Mouse (Mus musculus): ENCODE measurements around the gene Ywhag. TPM values are rescaled to one million over a fixed set of nuclear protein-coding genes. Genes with fewer than 3 reads are reported as not detected.

Gene Ywhag
- polyA plus RNA-seq, 1 experiment from 2014 or later: 1,054 TPM

DNA sequence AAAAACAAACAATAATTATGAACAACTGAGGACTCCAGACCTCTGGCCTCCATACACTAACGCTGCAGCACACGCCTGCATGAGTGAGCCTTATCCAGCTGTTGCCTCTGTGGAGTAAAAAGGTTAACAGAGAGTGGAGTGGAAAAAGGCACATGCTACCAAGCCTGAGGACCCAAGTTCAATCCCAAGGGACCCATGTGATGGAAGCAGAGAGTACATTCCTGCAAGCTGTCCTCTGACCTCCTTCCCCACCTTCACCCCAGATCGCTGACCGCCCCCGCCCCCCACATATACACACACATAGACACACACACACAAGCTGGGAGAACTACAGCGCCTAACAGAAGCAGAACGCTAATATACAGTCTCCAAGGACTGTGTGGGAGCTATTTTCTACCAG is 10.5 kb downstream of the Ywhag start:
- peaks cover 22% of the 10 kb centered on the region for H3K4me1 ChIP-seq (ENCODE audit: control insufficient read depth, insufficient read depth, low read length)
- H3K36me3 ChIP-seq (ENCODE audit: control insufficient read depth, insufficient read depth, low read length): peaks cover 17% of the 10 kb centered on the region
- H3K4me3 ChIP-seq (ENCODE audit: low read depth, low read length): no peak overlapping the region
- no peak overlapping the region for H3K9ac ChIP-seq (ENCODE audit: low read depth, low read length)
- ATAC-seq: no peak
- WGBS: 90% methylated on average over 7 of the region's 7 CpGs
- H3K27me3 ChIP-seq (ENCODE audit: control insufficient read depth, insufficient read depth, low read depth, low read length): no peaks in the 10 kb centered on the region
- H3K4me2 ChIP-seq (ENCODE audit: low read length): no peak overlapping the region
- no peaks in the 10 kb centered on the region for H3K9me3 ChIP-seq (replicated peaks; ENCODE audit: control insufficient read depth, low read length, poor library complexity, severe bottlenecking)
- no peak overlapping the region for H3K27ac ChIP-seq (ENCODE audit: low read length)

DNA sequence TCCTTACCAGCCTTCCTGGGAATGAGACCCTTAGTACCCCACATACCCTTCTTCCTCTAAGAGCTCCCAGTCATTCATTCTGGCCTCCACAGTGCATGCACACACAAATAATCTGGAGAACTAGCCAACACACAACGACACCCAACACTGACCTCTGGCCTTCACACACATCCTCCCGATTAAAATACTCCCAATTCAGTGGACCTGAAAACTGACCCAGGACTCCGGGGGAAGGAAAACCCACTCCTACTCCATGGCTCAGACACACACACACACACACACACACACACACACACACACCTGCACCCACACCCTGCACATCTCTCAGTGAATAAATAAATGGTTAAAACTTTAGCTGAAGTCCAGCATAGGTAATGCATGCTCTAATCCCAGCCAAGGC is 14.5 kb downstream of the Ywhag start:
- H3K27me3 ChIP-seq (ENCODE audit: control insufficient read depth, insufficient read depth, low read depth, low read length): no peaks in the 10 kb centered on the region
- H3K9ac ChIP-seq (ENCODE audit: low read depth, low read length): no peak overlapping the region
- no peaks in the 10 kb centered on the region for H3K9me3 ChIP-seq (replicated peaks; ENCODE audit: control insufficient read depth, low read length, poor library complexity, severe bottlenecking)
- no peak overlapping the region for H3K4me3 ChIP-seq (ENCODE audit: low read depth, low read length)
- H3K4me2 ChIP-seq (ENCODE audit: low read length): no peak overlapping the region
- peaks cover 19% of the 10 kb centered on the region for H3K36me3 ChIP-seq (ENCODE audit: control insufficient read depth, insufficient read depth, low read length)
- peaks cover 6% of the 10 kb centered on the region for H3K4me1 ChIP-seq (ENCODE audit: control insufficient read depth, insufficient read depth, low read length)
- ATAC-seq: no peak
- H3K27ac ChIP-seq (ENCODE audit: low read length): no peak overlapping the region
- WGBS: 83% methylated on average over 3 of the region's 3 CpGs

- Histone ChIP-seq H3K36me3 (ENCODE audit: control insufficient read depth, insufficient read depth, low read length) (peaks cover 19% of the 10 kb centered on the region), H3K4me2 (ENCODE audit: low read length) (no peak overlapping the region), H3K27me3 (ENCODE audit: control insufficient read depth, insufficient read depth, low read depth, low read length) (no peaks in the 10 kb centered on the region), H3K27ac (ENCODE audit: low read length) (no peak overlapping the region), H3K4me1 (ENCODE audit: control insufficient read depth, insufficient read depth, low read length) (peaks cover 3% of the 10 kb centered on the region; the same call in 1 of the 2 replicates), H3K4me3 (ENCODE audit: low read depth, low read length) (no peak overlapping the region), H3K9me3 (replicated peaks; ENCODE audit: control insufficient read depth, low read length, poor library complexity, severe bottlenecking) (no peaks in the 10 kb centered on the region), H3K9ac (ENCODE audit: low read depth, low read length) (no peak overlapping the region)
- no peak for ATAC-seq
- WGBS: 97% methylated on average over 5 of the region's 5 CpGs
Measured at GRCm38 (mm10) chr5:135918593-135918992, 15.8 kb downstream of the Ywhag start.

DNA sequence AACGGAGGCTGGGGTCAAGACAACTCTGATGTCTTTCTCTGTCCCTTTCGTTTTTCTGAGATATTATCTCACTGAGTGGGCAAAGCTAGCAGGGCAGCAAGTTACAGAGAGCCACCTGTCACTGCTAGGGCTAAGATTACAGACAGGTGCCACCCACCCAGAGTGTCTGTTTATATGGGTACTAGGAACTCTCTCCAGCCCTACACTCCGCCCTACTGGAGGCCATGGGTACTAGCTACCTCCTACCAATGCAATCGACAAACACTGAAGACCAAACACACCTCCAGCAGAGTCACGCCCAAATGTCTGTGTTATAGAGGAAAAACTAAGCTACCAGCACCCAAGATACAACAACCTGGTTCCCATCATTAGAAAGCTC is 16.4 kb downstream of the Ywhag start:
- 94% methylated on average over 5 of the region's 5 CpGs for WGBS
- H3K9me3 ChIP-seq (replicated peaks; ENCODE audit: control insufficient read depth, low read length, poor library complexity, severe bottlenecking): no peaks in the 10 kb centered on the region
- H3K4me3 ChIP-seq (ENCODE audit: low read depth, low read length): no peak overlapping the region
- H3K27me3 ChIP-seq (ENCODE audit: control insufficient read depth, insufficient read depth, low read depth, low read length): no peaks in the 10 kb centered on the region
- no peak overlapping the region for H3K9ac ChIP-seq (ENCODE audit: low read depth, low read length)
- peaks cover 19% of the 10 kb centered on the region for H3K36me3 ChIP-seq (ENCODE audit: control insufficient read depth, insufficient read depth, low read length)
- peaks cover 3% of the 10 kb centered on the region; the same call in 1 of the 2 replicates for H3K4me1 ChIP-seq (ENCODE audit: control insufficient read depth, insufficient read depth, low read length)
- no peak overlapping the region for H3K4me2 ChIP-seq (ENCODE audit: low read length)
- no peak overlapping the region for H3K27ac ChIP-seq (ENCODE audit: low read length)
- ATAC-seq: no peak

DNA sequence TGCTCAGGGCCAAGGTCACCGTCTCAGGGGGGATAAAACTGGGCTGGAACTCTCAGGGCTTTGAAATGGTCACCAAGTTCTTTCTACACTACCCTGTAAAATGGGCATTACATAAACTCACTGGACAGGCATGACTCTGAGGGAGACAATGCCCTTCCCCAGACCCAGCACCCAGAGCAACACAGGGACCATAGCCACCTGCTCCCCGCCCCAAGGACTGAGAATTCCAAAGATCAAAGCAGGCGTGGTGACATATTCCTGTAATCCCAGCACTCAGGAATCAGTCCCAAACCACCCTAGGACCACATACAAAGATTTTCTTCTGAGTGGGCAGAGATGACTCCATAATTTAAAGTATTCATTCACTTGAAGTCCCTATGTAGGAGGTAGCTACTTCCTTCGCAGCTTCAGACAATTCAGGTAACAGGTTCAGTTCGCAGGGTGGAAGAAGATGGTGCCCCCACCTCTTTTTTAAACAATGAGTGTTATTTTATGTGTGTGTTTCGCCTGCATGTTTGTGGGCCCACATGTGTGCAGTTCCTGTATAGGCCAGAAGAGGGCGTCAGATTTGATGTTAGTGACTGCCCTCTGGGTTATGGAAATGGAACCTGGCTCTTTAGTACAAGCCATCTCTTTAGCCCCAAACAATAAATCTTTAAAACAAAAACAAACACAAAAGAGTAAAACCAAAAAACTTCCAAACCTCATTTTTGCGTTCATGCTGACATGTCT is 16.9 kb downstream of the Ywhag start:
- 94% methylated on average over 8 of the region's 8 CpGs for WGBS
- no peak for ATAC-seq
- no peak overlapping the region for H3K4me3 ChIP-seq (ENCODE audit: low read depth, low read length)

GRCm38 (mm10) chr5:135916601-135917000 is 17.8 kb downstream of the Ywhag start:
- 95% methylated on average over 3 of the region's 3 CpGs for WGBS
- Histone ChIP-seq H3K4me1 (ENCODE audit: control insufficient read depth, insufficient read depth, low read length) (peaks cover 3% of the 10 kb centered on the region; the same call in 1 of the 2 replicates), H3K27me3 (ENCODE audit: control insufficient read depth, insufficient read depth, low read depth, low read length) (no peaks in the 10 kb centered on the region), H3K9ac (ENCODE audit: low read depth, low read length) (no peak overlapping the region), H3K4me3 (ENCODE audit: low read depth, low read length) (no peak overlapping the region), H3K4me2 (ENCODE audit: low read length) (no peak overlapping the region), H3K9me3 (replicated peaks; ENCODE audit: control insufficient read depth, low read length, poor library complexity, severe bottlenecking) (no peaks in the 10 kb centered on the region), H3K27ac (ENCODE audit: low read length) (no peak overlapping the region), H3K36me3 (ENCODE audit: control insufficient read depth, insufficient read depth, low read length) (peaks cover 12% of the 10 kb centered on the region)
- no peak for ATAC-seq

More for the DNA sequence above, 16.9 kb downstream of the Ywhag start:
- Histone ChIP-seq H3K27me3 (ENCODE audit: control insufficient read depth, insufficient read depth, low read depth, low read length) (no peaks in the 10 kb centered on the region), H3K4me2 (ENCODE audit: low read length) (no peak overlapping the region), H3K9me3 (replicated peaks; ENCODE audit: control insufficient read depth, low read length, poor library complexity, severe bottlenecking) (no peaks in the 10 kb centered on the region), H3K27ac (ENCODE audit: low read length) (no peak overlapping the region), H3K4me1 (ENCODE audit: control insufficient read depth, insufficient read depth, low read length) (peaks cover 3% of the 10 kb centered on the region; the same call in 1 of the 2 replicates), H3K9ac (ENCODE audit: low read depth, low read length) (no peak overlapping the region), H3K36me3 (ENCODE audit: control insufficient read depth, insufficient read depth, low read length) (peaks cover 19% of the 10 kb centered on the region)

GRCm38 (mm10) chr5:135916051-135916565 is 18.3 kb downstream of the Ywhag start:
- H3K4me3 ChIP-seq (ENCODE audit: low read depth, low read length): no peak overlapping the region
- peaks cover 3% of the 10 kb centered on the region; the same call in 1 of the 2 replicates for H3K4me1 ChIP-seq (ENCODE audit: control insufficient read depth, insufficient read depth, low read length)
- H3K9ac ChIP-seq (ENCODE audit: low read depth, low read length): no peak overlapping the region
- H3K4me2 ChIP-seq (ENCODE audit: low read length): no peak overlapping the region
- no peak for ATAC-seq
- peaks cover 10% of the 10 kb centered on the region for H3K36me3 ChIP-seq (ENCODE audit: control insufficient read depth, insufficient read depth, low read length)
- 94% methylated on average over 6 of the region's 6 CpGs for WGBS
- no peaks in the 10 kb centered on the region for H3K9me3 ChIP-seq (replicated peaks; ENCODE audit: control insufficient read depth, low read length, poor library complexity, severe bottlenecking)
- no peaks in the 10 kb centered on the region for H3K27me3 ChIP-seq (ENCODE audit: control insufficient read depth, insufficient read depth, low read depth, low read length)
- H3K27ac ChIP-seq (ENCODE audit: low read length): no peak overlapping the region

- Histone ChIP-seq H3K36me3 (ENCODE audit: control insufficient read depth, insufficient read depth, low read length) (peaks cover 24% of the 10 kb centered on the region), H3K27me3 (ENCODE audit: control insufficient read depth, insufficient read depth, low read depth, low read length) (no peaks in the 10 kb centered on the region), H3K4me3 (ENCODE audit: low read depth, low read length) (no peak overlapping the region), H3K27ac (ENCODE audit: low read length) (no peak overlapping the region), H3K9me3 (replicated peaks; ENCODE audit: control insufficient read depth, low read length, poor library complexity, severe bottlenecking) (no peaks in the 10 kb centered on the region), H3K4me2 (ENCODE audit: low read length) (no peak overlapping the region), H3K9ac (ENCODE audit: low read depth, low read length) (no peak overlapping the region), H3K4me1 (ENCODE audit: control insufficient read depth, insufficient read depth, low read length) (no peaks in the 10 kb centered on the region)
- no peak for ATAC-seq
- WGBS: 93% methylated on average over 6 of the region's 6 CpGs
Measured at GRCm38 (mm10) chr5:135914156-135914555, 20.3 kb downstream of the Ywhag start.

GRCm38 (mm10) chr5:135913201-135913600 is 21.2 kb downstream of the Ywhag start:
- Histone ChIP-seq H3K4me1 (ENCODE audit: control insufficient read depth, insufficient read depth, low read length) (no peaks in the 10 kb centered on the region), H3K36me3 (ENCODE audit: control insufficient read depth, insufficient read depth, low read length) (peaks cover 23% of the 10 kb centered on the region), H3K4me3 (ENCODE audit: low read depth, low read length) (no peak overlapping the region), H3K4me2 (ENCODE audit: low read length) (no peak overlapping the region), H3K9me3 (replicated peaks; ENCODE audit: control insufficient read depth, low read length, poor library complexity, severe bottlenecking) (no peaks in the 10 kb centered on the region), H3K27ac (ENCODE audit: low read length) (no peak overlapping the region), H3K9ac (ENCODE audit: low read depth, low read length) (no peak overlapping the region), H3K27me3 (ENCODE audit: control insufficient read depth, insufficient read depth, low read depth, low read length) (no peaks in the 10 kb centered on the region)
- no peak for ATAC-seq
- WGBS: 86% methylated on average over 5 of the region's 5 CpGs
